Mouse (Mus musculus) heart, adult 2 months (tissue): ENCODE data around the gene Gm20388. TPM values are rescaled to one million over a fixed set of nuclear protein-coding genes. Genes with fewer than 3 reads are reported as not detected.

Experiments used
- DNase-seq, 2 experiments: peaks; one replicate each; pipeline ENCODE4 v3.0.0; 2021
- H3K27ac ChIP-seq: fragments of 200-600 bp; 2 replicates; pipeline ENCODE4 v1.8.1; 2022
- H3K27me3 ChIP-seq: fragments of 200-500 bp; 2 replicates; pipeline ENCODE4 v1.6.1; 2012; ENCODE audit warnings: mild to moderate bottlenecking, low read length, inconsistent platforms, mixed read lengths; ENCODE audit not compliant: control insufficient read depth, insufficient read depth
- H3K36me3 ChIP-seq: fragments of 200-500 bp; 2 replicates; pipeline ENCODE4 v1.6.1; 2012; ENCODE audit warnings: low read length, inconsistent platforms; ENCODE audit not compliant: control insufficient read depth, insufficient read depth
- H3K4me1 ChIP-seq: fragments of 200-500 bp; 2 replicates; pipeline ENCODE4 v1.6.1; 2011; ENCODE audit warnings: low read length; ENCODE audit not compliant: control insufficient read depth, insufficient read depth
- H3K4me3 ChIP-seq: fragments of 200-600 bp; 2 replicates; pipeline ENCODE4 v1.8.1; 2022
- H3K79me2 ChIP-seq: fragments of 200-500 bp; replicated peaks from 2 replicates; pipeline ENCODE4 v1.6.1; 2012; ENCODE audit warnings: mild to moderate bottlenecking, inconsistent platforms, low read length, moderate library complexity, mixed read lengths; ENCODE audit not compliant: control insufficient read depth, insufficient read depth
- H3K9ac ChIP-seq: fragments of 200-500 bp; 2 replicates; pipeline ENCODE4 v1.6.1; 2012; ENCODE audit warnings: low read depth, mild to moderate bottlenecking, control low read depth, inconsistent platforms, low read length, mixed read lengths
- CTCF ChIP-seq: fragments of 200-600 bp; IDR thresholded peaks from 2 replicates; pipeline ENCODE4 v1.8.1; 2022; ENCODE audit warnings: antibody characterized with exemption, mild to moderate bottlenecking, moderate library complexity
- EP300 ChIP-seq: fragments of 200-500 bp; IDR thresholded peaks from 2 replicates; pipeline ENCODE4 v1.6.1; 2011; ENCODE audit warnings: low read depth, low read length, control low read depth; ENCODE audit not compliant: insufficient read depth
- POLR2A ChIP-seq: fragments of 200-500 bp; IDR thresholded peaks from 2 replicates; pipeline ENCODE4 v1.6.1; 2011; ENCODE audit warnings: mild to moderate bottlenecking, low read depth, low read length, control low read depth; ENCODE audit not compliant: insufficient read depth
- WGBS: fragments of 180-500 bp; shearing (Covaris S2); methylation state at CpG from one replicate; pipeline ENCODE4 v1.1.7; 2018; 5-methylcytosine and 5-hydroxymethylcytosine counted together
- intact Hi-C: fragments of 180-260 bp; cut with DNase I; formaldehyde crosslinking; loops from one replicate; pipeline ENCODE4 v1.15.1; 2025
- polyA plus RNA-seq: library from polyadenylated mRNA; depleted of rRNA; stranded (reverse); fragments of >200 nt; gene quantifications from 2 replicates; pipeline ENCODE4 v1.2.3, GENCODE M21; 2012
- total RNA-seq, 2 experiments: library from RNA; stranded (reverse); gene quantifications; 2 replicates each; pipeline ENCODE4 v1.2.3; 2021

The Gm20388 gene
- total and polyA plus RNA-seq, 3 experiments = 1.8 to 32.3 TPM; not detected in 1

- Histone ChIP-seq H3K27me3 (no peaks in the 10 kb centered on the region), H3K27ac (peak overlapping the region; percentile 47), H3K4me1 (peaks cover 5% of the 10 kb centered on the region), H3K36me3 (no peaks in the 10 kb centered on the region), H3K9ac (no peak overlapping the region), H3K79me2 (no peaks in the 10 kb centered on the region), H3K4me3 (no peak overlapping the region)
- intact Hi-C loops = no loop called here
- no peak for DNase-seq
- WGBS = 96% methylated on average over 3 of the region's 3 CpGs
- TF ChIP-seq EP300 (no peak), POLR2A (no peak), CTCF (no peak)
These were observed 302.6 kb downstream of the Gm20388 start for GRCm38 (mm10) chr8:120213229-120213628.

- intact Hi-C loops = no loop called here
- H3K27me3 ChIP-seq = no peaks in the 10 kb centered on the region
- WGBS = 64% methylated on average over 5 of the region's 5 CpGs
- no peak overlapping the region for H3K9ac ChIP-seq
- H3K4me1 ChIP-seq = peaks cover 5% of the 10 kb centered on the region
- H3K4me3 ChIP-seq = no peak overlapping the region
- DNase-seq = peak; percentile 76 to 84
- no peaks in the 10 kb centered on the region for H3K79me2 ChIP-seq
- TF ChIP-seq POLR2A (no peak), EP300 (peak; percentile 80), CTCF (no peak)
- H3K27ac ChIP-seq = peak overlapping the region; percentile 47
- H3K36me3 ChIP-seq = no peaks in the 10 kb centered on the region
These were observed 303.3 kb downstream of the Gm20388 start for GRCm38 (mm10) chr8:120213939-120214338.

- no peaks in the 10 kb centered on the region for H3K27me3 ChIP-seq
- H3K79me2 ChIP-seq = no peaks in the 10 kb centered on the region
- intact Hi-C loops = no loop called here
- peaks cover 5% of the 10 kb centered on the region for H3K4me1 ChIP-seq
- DNase-seq = peak; percentile 66 to 76
- peak overlapping the region; percentile 28; the same call in 1 of the 2 replicates for H3K27ac ChIP-seq
- H3K4me3 ChIP-seq = no peak overlapping the region
- H3K36me3 ChIP-seq = no peaks in the 10 kb centered on the region
- TF ChIP-seq EP300 = 0 out of 2 replicates have a peak, but pooled peaks have one; percentile 5
- no peak for TF ChIP-seq POLR2A
- H3K9ac ChIP-seq = no peak overlapping the region
- 30% methylated on average over 7 of the region's 7 CpGs for WGBS
These were observed 304.9 kb downstream of the Gm20388 start for GRCm38 (mm10) chr8:120215416-120216141.

- H3K9ac ChIP-seq = no peak overlapping the region
These were observed 306.5 kb downstream of the Gm20388 start for GRCm38 (mm10) chr8:120216855-120217830.

GRCm38 (mm10) chr8:120222548-120222947, 311.9 kb downstream of the Gm20388 start:
- no peaks in the 10 kb centered on the region for H3K27me3 ChIP-seq
- no peak overlapping the region for H3K4me3 ChIP-seq
- WGBS = 88% methylated on average over 11 of the region's 11 CpGs
- H3K4me1 ChIP-seq = peaks cover 2% of the 10 kb centered on the region
- TF ChIP-seq CTCF = no peak
- TF ChIP-seq POLR2A = no peak
- no peak for TF ChIP-seq EP300
- DNase-seq = no peak
- no peaks in the 10 kb centered on the region for H3K79me2 ChIP-seq
- no peak overlapping the region for H3K27ac ChIP-seq
- H3K36me3 ChIP-seq = no peaks in the 10 kb centered on the region
- intact Hi-C loops = no loop called here
- no peak overlapping the region for H3K9ac ChIP-seq

More at GRCm38 (mm10) chr8:120216855-120217830, 306.5 kb downstream of the Gm20388 start:
- DNase-seq = peak; percentile 55 to 67
- intact Hi-C loops = no loop called here
- H3K27me3 ChIP-seq = no peaks in the 10 kb centered on the region
- WGBS = 44% methylated on average over 13 of the region's 13 CpGs
- H3K4me3 ChIP-seq = no peak overlapping the region
- H3K36me3 ChIP-seq = no peaks in the 10 kb centered on the region
- no peak overlapping the region; the same call in 1 of the 2 replicates for H3K27ac ChIP-seq
- H3K79me2 ChIP-seq = no peaks in the 10 kb centered on the region
- TF ChIP-seq CTCF (no peak), POLR2A (no peak), EP300 (no peak)
- H3K4me1 ChIP-seq = peaks cover 5% of the 10 kb centered on the region
